ENCODE assay signal across 8 mouse cellular contexts in the genomic region with DNA sequence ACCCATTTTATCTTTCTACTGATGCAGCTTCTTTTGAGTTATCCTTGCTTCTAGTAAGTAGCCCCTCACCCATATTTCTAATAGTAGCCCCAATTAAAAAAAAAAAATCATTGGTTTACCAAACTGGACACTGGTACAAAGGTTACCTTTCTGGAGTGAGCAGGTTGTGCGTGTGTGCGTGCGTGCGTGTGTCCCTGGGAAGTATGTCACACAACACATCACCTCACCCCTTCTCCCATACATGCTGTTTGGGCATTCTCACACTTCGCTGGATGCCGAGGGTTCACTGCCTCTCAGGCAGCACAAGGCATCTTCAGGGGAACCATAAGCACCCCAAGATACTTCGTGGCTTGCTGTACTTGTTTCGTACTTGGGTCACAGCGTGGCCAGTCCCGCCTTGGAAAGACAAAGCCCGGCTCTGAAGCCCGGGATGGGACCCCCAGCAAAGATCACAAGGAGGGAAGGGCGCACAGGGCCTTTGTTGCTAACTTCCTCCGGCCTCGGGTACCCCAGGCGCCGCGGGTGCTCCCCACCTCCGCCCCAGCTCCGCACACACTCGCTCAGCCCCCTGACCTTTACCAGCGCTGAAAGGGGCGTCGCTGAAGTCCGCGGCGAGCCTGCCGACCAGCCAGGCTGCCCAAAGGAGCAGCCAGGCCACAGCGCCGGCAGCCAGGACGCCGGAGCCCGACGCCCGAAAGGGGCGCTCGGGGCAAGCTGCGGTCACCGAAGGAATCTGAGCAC. TPM values are rescaled to one million over a fixed set of nuclear protein-coding genes. Genes with fewer than 3 reads are reported as not detected.
DNase-seq lines count a peak whose midpoint lies in the region; ATAC-seq and TF ChIP-seq lines count a peak whose summit lies in the region.

No protein-coding gene starts in this region.

- H3K27ac ChIP-seq in heart, embryonic 13.5 days (replicated peaks) = peak overlapping the region; percentile 86
- H3K27ac ChIP-seq in hindbrain, embryonic 10.5 days = peak overlapping the region; percentile 94

- peak overlapping the region; percentile 90 for H3K9ac ChIP-seq in heart, embryonic 13.5 days

- CTCF ChIA-PET in Patski (lab: Charles Lee) = no interaction called here

- POLR2A ChIA-PET in Patski (lab: Charles Lee) = interaction anchor here (0.6 to 1.0 kb wide), 2 partner anchors 64 to 509 kb away, joined by 3 to 4 read pairs; no protein-coding TSS in a partner anchor

- in situ Hi-C loops in Patski (cut with MboI; ENCODE audit: low pct_unique_long_range_greater_than_20kb) = no loop called here

- WGBS in heart, embryonic 13.5 days = under 1% methylated on average over 39 of the region's 39 CpGs
- under 1% methylated on average over 39 of the region's 39 CpGs for WGBS in hindbrain, embryonic 10.5 days

- no peak for DNase-seq in heart, postnatal 36 days
- no peak for DNase-seq in Patski (ENCODE audit: low read depth, low spot score)
- no peak for DNase-seq in hindbrain, embryonic 10.5 days (ENCODE audit: low spot score)
- no peak for DNase-seq in layer of hippocampus, postnatal 25 days (ENCODE audit: extremely low spot score in 1 of 2, low spot score in 1 of 2)
- no peak for DNase-seq in frontal cortex, postnatal 10 days (ENCODE audit: low spot score in 2 of 2)
- DNase-seq in gastrocnemius, adult 8-10 months (ENCODE audit: low spot score in 2 of 2) = no peak

- ATAC-seq in heart, embryonic 13.5 days (ENCODE audit: extremely low read depth, insufficient number of reproducible peaks, low FRiP score, low TSS enrichment) = peak; percentile 20; the same call in 1 of the 2 replicates
- ATAC-seq in Patski = peak; percentile 67
- ATAC-seq in megakaryocyte progenitor cell, adult 5-6 weeks (replicated peaks; ENCODE audit: poor library complexity) = peak; percentile 20; the same call in 1 of the 2 replicates

- no peaks in the 10 kb centered on the region for H3K27me3 ChIP-seq in heart, embryonic 13.5 days (replicated peaks)
- H3K27me3 ChIP-seq in Patski = no peaks in the 10 kb centered on the region
- no peaks in the 10 kb centered on the region for H3K27me3 ChIP-seq in hindbrain, embryonic 10.5 days (ENCODE audit: insufficient read depth, poor library complexity, severe bottlenecking)

- H3K4me1 ChIP-seq in heart, embryonic 13.5 days = peaks cover 20% of the 10 kb centered on the region
- peaks cover 23% of the 10 kb centered on the region for H3K4me1 ChIP-seq in hindbrain, embryonic 10.5 days (replicated peaks)

- H3K4me3 ChIP-seq in heart, embryonic 13.5 days = peak overlapping the region; percentile 79
- H3K4me3 ChIP-seq in hindbrain, embryonic 10.5 days = peak overlapping the region; percentile 86

- no peaks in the 10 kb centered on the region for H3K9me3 ChIP-seq in heart, embryonic 13.5 days
- H3K9me3 ChIP-seq in hindbrain, embryonic 10.5 days = no peaks in the 10 kb centered on the region

- no peak for TF ChIP-seq CTCF in Patski (IDR thresholded peaks at IDR 0.05)

- intact Hi-C loops in heart, postnatal 36 days (cut with DNase I) = no loop called here

- peaks cover 40% of the 10 kb centered on the region for H3K36me3 ChIP-seq in heart, embryonic 13.5 days
- H3K36me3 ChIP-seq in hindbrain, embryonic 10.5 days = peaks cover 44% of the 10 kb centered on the region

- peak overlapping the region; percentile 81 for H3K4me2 ChIP-seq in heart, embryonic 13.5 days

RNA-seq across cellular contexts. Expression of gene Pigx, which starts 0.5 kb away (rescaled TPM):
- 82.2 and 82.5 TPM in 2 replicates for polyA plus RNA-seq in heart, embryonic 13.5 days (2015; fragmentation: Nextera tagmentation; extraction: Ambion mirVana)
- 10 to 100 TPM; 17.7 to 18.7 TPM for total RNA-seq in heart, postnatal 36 days (2021)
- polyA plus RNA-seq in Patski (2021) = 61.5 TPM
- polyA plus RNA-seq in hindbrain, embryonic 10.5 days (2016; fragmentation: Nextera tagmentation; extraction: Ambion mirVana) = 149 and 159 TPM in 2 replicates
- 95.8 and 106 TPM in 2 replicates for total RNA-seq in megakaryocyte progenitor cell, adult 5-6 weeks (2015)
- 49.1 and 57.9 TPM in 2 replicates for total RNA-seq in megakaryocyte progenitor cell, adult 5-6 weeks (2017)
- total RNA-seq in layer of hippocampus, postnatal 25 days (2021) = 10 to 100 TPM; 21.9 to 29.5 TPM
- total RNA-seq in gastrocnemius, adult 8-10 months (2022) = 10 to 100 TPM; 11.3 to 17.4 (median 11.7) TPM

RNA-seq across cellular contexts. Expression of gene Cep19, which starts 0.5 kb away (rescaled TPM):
- 18.3 and 20.7 TPM in 2 replicates for polyA plus RNA-seq in heart, embryonic 13.5 days (2015; fragmentation: Nextera tagmentation; extraction: Ambion mirVana)
- total RNA-seq in heart, postnatal 36 days (2021) = 10 to 100 TPM; 10.1 to 10.5 TPM
- polyA plus RNA-seq in Patski (2021) = 39.5 TPM
- 37.9 and 39.4 TPM in 2 replicates for polyA plus RNA-seq in hindbrain, embryonic 10.5 days (2016; fragmentation: Nextera tagmentation; extraction: Ambion mirVana)
- 18.0 and 22.8 TPM in 2 replicates for total RNA-seq in megakaryocyte progenitor cell, adult 5-6 weeks (2015)
- 29.0 and 30.7 TPM in 2 replicates for total RNA-seq in megakaryocyte progenitor cell, adult 5-6 weeks (2017)
- total RNA-seq in layer of hippocampus, postnatal 25 days (2021) = 10 to 100 TPM; 62.9 to 65.4 TPM
- total RNA-seq in gastrocnemius, adult 8-10 months (2022) = 10 to 100 TPM in 2 of 4 experiments, 1 to 10 TPM in 2; 9.5 to 11.1 (median 10.2) TPM

RNA-seq across cellular contexts. Expression of gene Pak2, which starts 19.9 kb away (rescaled TPM):
- 23.1 and 23.2 TPM in 2 replicates for polyA plus RNA-seq in heart, embryonic 13.5 days (2015; fragmentation: Nextera tagmentation; extraction: Ambion mirVana)
- 10 to 100 TPM; 26.1 to 26.7 TPM for total RNA-seq in heart, postnatal 36 days (2021)
- 55.7 TPM for polyA plus RNA-seq in Patski (2021)
- polyA plus RNA-seq in hindbrain, embryonic 10.5 days (2016; fragmentation: Nextera tagmentation; extraction: Ambion mirVana) = 35.7 and 39.4 TPM in 2 replicates
- total RNA-seq in megakaryocyte progenitor cell, adult 5-6 weeks (2015) = 60.6 and 61.9 TPM in 2 replicates
- total RNA-seq in megakaryocyte progenitor cell, adult 5-6 weeks (2017) = 52.4 and 58.2 TPM in 2 replicates
- 10 to 100 TPM; 29.9 to 30.6 TPM for total RNA-seq in layer of hippocampus, postnatal 25 days (2021)
- total RNA-seq in gastrocnemius, adult 8-10 months (2022) = 10 to 100 TPM; 11.8 to 14.2 (median 13.3) TPM
